32 mouse cellular contexts compared by ENCODE assay signal in genomic region chr13:110277709-110278108, GRCm38 (mm10). TPM values are rescaled to one million over a fixed set of nuclear protein-coding genes. Genes with fewer than 3 reads are reported as not detected.
DNase-seq lines count a peak whose midpoint lies in the region; ATAC-seq lines count a peak whose summit lies in the region.
"Had no signal": no experiment of that assay in that cellular context is flagged by ENCODE, and none has a peak within 500 bp of the region (broad histone marks: within the 10 kb centered on the region; RNA-seq: fewer than 3 reads in every experiment).

No protein-coding gene starts in this region.

- 0 out of 2 replicates have a peak, but pooled peaks cover 5% of the 10 kb centered on the region for H3K9me3 ChIP-seq in midbrain, embryonic 13.5 days
- H3K9me3 ChIP-seq in midbrain, embryonic 10.5 days (replicated peaks), result no peaks in the 10 kb centered on the region
- no peaks in the 10 kb centered on the region; the same call in 1 of the 2 replicates for H3K9me3 ChIP-seq in midbrain, embryonic 15.5 days
- no peaks in the 10 kb centered on the region for H3K9me3 ChIP-seq in neural tube, embryonic 14.5 days (ENCODE audit: control insufficient read depth, low read length)
- no peaks in the 10 kb centered on the region for H3K9me3 ChIP-seq in intestine, embryonic 16.5 days (ENCODE audit: control insufficient read depth, low read length)
- H3K9me3 ChIP-seq: embryonic facial prominence, embryonic 13.5 days; forebrain, embryonic 10.5 days; forebrain, embryonic 15.5 days; intestine, embryonic 15.5 days; liver, embryonic 12.5 days had no signal

- H3K27me3 ChIP-seq in midbrain, embryonic 13.5 days, result no peaks in the 10 kb centered on the region
- H3K27me3 ChIP-seq in midbrain, embryonic 10.5 days (ENCODE audit: low read depth, poor library complexity, severe bottlenecking), result peaks cover 19% of the 10 kb centered on the region
- no peaks in the 10 kb centered on the region for H3K27me3 ChIP-seq in midbrain, embryonic 15.5 days (replicated peaks)
- no peaks in the 10 kb centered on the region for H3K27me3 ChIP-seq in neural tube, embryonic 14.5 days (ENCODE audit: control insufficient read depth, insufficient read depth, low read length)
- peaks cover 7% of the 10 kb centered on the region; the same call in 1 of the 2 replicates for H3K27me3 ChIP-seq in intestine, embryonic 16.5 days (replicated peaks; ENCODE audit: control insufficient read depth, insufficient read depth, low read length)
- H3K27me3 ChIP-seq: forebrain, embryonic 15.5 days; intestine, embryonic 15.5 days had no signal

- H3K36me3 ChIP-seq in midbrain, embryonic 13.5 days, result no peaks in the 10 kb centered on the region
- H3K36me3 ChIP-seq in midbrain, embryonic 10.5 days, result no peaks in the 10 kb centered on the region
- no peaks in the 10 kb centered on the region for H3K36me3 ChIP-seq in midbrain, embryonic 15.5 days (replicated peaks)
- no peaks in the 10 kb centered on the region for H3K36me3 ChIP-seq in neural tube, embryonic 14.5 days (ENCODE audit: control insufficient read depth, insufficient read depth, low read length)
- H3K36me3 ChIP-seq in intestine, embryonic 16.5 days (ENCODE audit: control insufficient read depth, insufficient read depth, low read length), result no peaks in the 10 kb centered on the region
- H3K36me3 ChIP-seq: embryonic facial prominence, embryonic 13.5 days; forebrain, embryonic 10.5 days; forebrain, embryonic 15.5 days; intestine, embryonic 15.5 days; liver, embryonic 12.5 days had no signal

- H3K4me1 ChIP-seq in midbrain, embryonic 13.5 days (replicated peaks), result peaks cover 11% of the 10 kb centered on the region; the same call in 1 of the 2 replicates
- peaks cover 15% of the 10 kb centered on the region for H3K4me1 ChIP-seq in midbrain, embryonic 10.5 days
- peaks cover 8% of the 10 kb centered on the region for H3K4me1 ChIP-seq in midbrain, embryonic 15.5 days
- no peaks in the 10 kb centered on the region for H3K4me1 ChIP-seq in neural tube, embryonic 14.5 days (ENCODE audit: control insufficient read depth, insufficient read depth, low read length)
- H3K4me1 ChIP-seq in intestine, embryonic 16.5 days (ENCODE audit: control insufficient read depth, insufficient read depth, low read length), result peaks cover 9% of the 10 kb centered on the region

- DNase-seq in midbrain, embryonic 10.5 days (ENCODE audit: low spot score), result no peak
- DNase-seq in NIH3T3 (ENCODE audit: low read depth), result peak; percentile 51
- no peak for DNase-seq in spleen, adult 12 weeks (ENCODE audit: low spot score)
- DNase-seq in kidney, adult 9 months, result no peak
- DNase-seq: adrenal gland, adult 8-10 months; cerebellum, adult 11 months; cerebellum, adult 9-10 months; embryo, embryonic 11 days; gastrocnemius, postnatal 25 days; heart, adult 11 months; kidney, adult 8-10 months; kidney, postnatal 10 days; layer of hippocampus, postnatal 36 days; left cerebral cortex, postnatal 4 days; liver, postnatal 0 days; lung, postnatal 36 days; right cerebral cortex, postnatal 25 days; spleen, adult 18-20 months; thymus, adult 18-20 months; thymus, postnatal 25 days had no signal

- ATAC-seq in midbrain, embryonic 13.5 days, result no peak
- no peak for ATAC-seq in midbrain, embryonic 15.5 days (replicated peaks)
- no peak for ATAC-seq in neural tube, embryonic 14.5 days (ENCODE audit: low read depth)
- ATAC-seq in intestine, embryonic 16.5 days, result no peak
- ATAC-seq: forebrain, embryonic 15.5 days; intestine, embryonic 15.5 days; liver, embryonic 12.5 days; liver, postnatal 0 days had no signal

- H3K27ac ChIP-seq in midbrain, embryonic 13.5 days, result no peak overlapping the region
- H3K27ac ChIP-seq in midbrain, embryonic 10.5 days (replicated peaks), result no peak overlapping the region
- H3K27ac ChIP-seq in midbrain, embryonic 15.5 days, result no peak overlapping the region
- H3K27ac ChIP-seq in neural tube, embryonic 14.5 days (ENCODE audit: low read depth, low read length), result no peak overlapping the region
- H3K27ac ChIP-seq in intestine, embryonic 16.5 days (ENCODE audit: low read length), result no peak overlapping the region
- H3K27ac ChIP-seq: embryonic facial prominence, embryonic 13.5 days; forebrain, embryonic 10.5 days; forebrain, embryonic 15.5 days; intestine, embryonic 15.5 days; liver, embryonic 12.5 days; stomach, postnatal 0 days had no signal

- H3K9ac ChIP-seq in midbrain, embryonic 13.5 days (replicated peaks), result no peak overlapping the region
- no peak overlapping the region for H3K9ac ChIP-seq in midbrain, embryonic 15.5 days
- H3K9ac ChIP-seq in neural tube, embryonic 14.5 days (replicated peaks; ENCODE audit: low read depth, low read length), result no peak overlapping the region
- no peak overlapping the region for H3K9ac ChIP-seq in intestine, embryonic 16.5 days (ENCODE audit: low read depth, low read length)
- H3K9ac ChIP-seq: embryonic facial prominence, embryonic 13.5 days; forebrain, embryonic 15.5 days; intestine, embryonic 15.5 days; liver, embryonic 12.5 days; liver, postnatal 0 days had no signal

- peak overlapping the region; percentile 30 for H3K4me3 ChIP-seq in midbrain, embryonic 13.5 days (replicated peaks)
- H3K4me3 ChIP-seq in midbrain, embryonic 10.5 days, result no peak overlapping the region
- H3K4me3 ChIP-seq in midbrain, embryonic 15.5 days, result peak overlapping the region; percentile 28
- H3K4me3 ChIP-seq in neural tube, embryonic 14.5 days (ENCODE audit: low read depth, low read length), result peak overlapping the region; percentile 26
- H3K4me3 ChIP-seq in intestine, embryonic 16.5 days (ENCODE audit: low read length), result no peak overlapping the region
- H3K4me3 ChIP-seq: embryonic facial prominence, embryonic 13.5 days; forebrain, embryonic 10.5 days; forebrain, embryonic 15.5 days; intestine, embryonic 15.5 days; liver, embryonic 12.5 days; megakaryocyte, embryonic 14.5 days had no signal

- no peak overlapping the region; the same call in 1 of the 2 replicates for H3K4me2 ChIP-seq in midbrain, embryonic 13.5 days (replicated peaks)
- H3K4me2 ChIP-seq in midbrain, embryonic 15.5 days, result peak overlapping the region; percentile 45
- H3K4me2 ChIP-seq in neural tube, embryonic 14.5 days (ENCODE audit: low read depth, low read length), result peak overlapping the region; percentile 42; the same call in 1 of the 2 replicates
- no peak overlapping the region for H3K4me2 ChIP-seq in intestine, embryonic 16.5 days (ENCODE audit: low read depth, low read length)
- H3K4me2 ChIP-seq: embryonic facial prominence, embryonic 13.5 days; forebrain, embryonic 15.5 days; heart, embryonic 11.5 days; intestine, embryonic 15.5 days; liver, embryonic 12.5 days had no signal

RNA-seq across cellular contexts. Expression of gene Rab3c, which starts 3.1 kb away (rescaled TPM):
- polyA plus RNA-seq in midbrain, embryonic 13.5 days (2015; fragmentation: Nextera tagmentation; extraction: Ambion mirVana), result 207 and 215 TPM in 2 replicates
- 9.0 and 20.8 TPM in 2 replicates for polyA plus RNA-seq in midbrain, embryonic 10.5 days (2016; fragmentation: Nextera tagmentation; extraction: Ambion mirVana)
- polyA plus RNA-seq in midbrain, embryonic 15.5 days (2015; fragmentation: Nextera tagmentation; extraction: Ambion mirVana), result 239 and 275 TPM in 2 replicates
- polyA plus RNA-seq in neural tube, embryonic 14.5 days (2014; fragmentation: Nextera tagmentation; extraction: Ambion mirVana), result 211 and 214 TPM in 2 replicates
- 4.1 and 5.2 TPM in 2 replicates for polyA plus RNA-seq in intestine, embryonic 16.5 days (2015; fragmentation: Nextera tagmentation; extraction: Ambion mirVana)
- polyA plus RNA-seq: liver, embryonic 12.5 days; liver, postnatal 0 days had no signal

Comparison
In these comparisons a context has a peak if more than half of its experiments do, and no peak if none do; other contexts are left out.
1. H3K4me2 ChIP-seq: peak in midbrain, embryonic 15.5 days (single experiment) and neural tube, embryonic 14.5 days (single experiment); none in midbrain, embryonic 13.5 days (single experiment) and intestine, embryonic 16.5 days (single experiment).
2. H3K4me3 ChIP-seq: peak in midbrain, embryonic 13.5 days (single experiment), midbrain, embryonic 15.5 days (single experiment) and neural tube, embryonic 14.5 days (single experiment); none in midbrain, embryonic 10.5 days (single experiment) and intestine, embryonic 16.5 days (single experiment).